Mouse (Mus musculus): ENCODE measurements around the gene Tmem235. TPM values are rescaled to one million over a fixed set of nuclear protein-coding genes. Genes with fewer than 3 reads are reported as not detected.

Tmem235 gene
- total RNA-seq, 2 experiments from 2014 or later, result not detected

- intact Hi-C loops (cut with DNase I), result no loop called here
- DNase-seq (ENCODE audit: low spot score), result no peak
Measured at GRCm38 (mm10) chr11:117888168-117888852, 27.8 kb downstream of the Tmem235 start.

DNA sequence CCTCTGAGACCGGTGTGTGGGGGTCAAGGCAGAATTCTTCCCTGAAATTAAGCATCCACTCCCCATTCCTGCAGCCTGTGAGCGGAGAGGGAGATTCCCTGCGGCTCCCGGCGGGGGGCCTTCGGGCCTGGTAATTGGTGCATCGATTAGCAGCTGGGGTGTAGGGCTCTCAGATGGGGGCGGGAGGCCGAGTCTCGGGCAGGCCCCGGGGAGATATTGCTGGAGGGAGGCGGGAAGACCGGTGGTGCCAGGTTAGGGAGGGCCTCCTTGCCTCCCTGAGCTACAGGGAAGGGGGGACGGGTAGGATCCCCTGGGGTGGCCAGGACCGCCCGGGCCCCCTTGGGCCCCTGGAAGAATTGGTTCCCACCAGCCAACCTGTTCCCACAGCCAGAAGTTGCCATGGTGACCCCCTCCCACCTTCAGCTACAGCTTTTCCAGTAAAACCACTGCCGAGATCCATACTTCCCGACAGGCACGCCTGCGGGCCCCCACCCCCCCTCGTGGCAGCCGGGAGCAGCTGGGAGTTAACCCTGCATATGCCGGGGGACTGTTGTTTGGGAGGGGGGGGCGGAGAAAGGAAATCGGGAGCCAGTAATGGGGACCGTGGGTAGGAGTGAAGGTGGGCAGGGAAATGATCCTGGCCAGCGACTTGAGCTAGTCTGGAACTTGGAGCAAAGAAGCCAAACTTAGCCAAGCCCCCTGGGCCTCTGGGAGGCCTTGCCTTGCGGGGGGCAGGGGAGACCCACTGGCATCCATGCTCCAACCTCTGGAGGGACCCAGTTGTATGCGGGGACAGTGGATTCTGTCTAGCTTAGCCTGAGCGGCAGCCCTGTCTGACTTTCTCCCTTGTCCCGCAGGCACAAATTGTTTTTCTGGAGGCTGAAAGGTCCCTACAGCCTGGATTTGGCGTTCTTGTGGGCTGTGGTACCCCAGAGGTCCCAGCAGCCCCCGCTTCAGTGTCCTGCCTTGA lies 28.6 kb downstream of the Tmem235 start:
- intact Hi-C loops (cut with DNase I), result no loop called here
- no peak for DNase-seq (ENCODE audit: low spot score)

- intact Hi-C loops (cut with DNase I), result no loop called here
- no peak for DNase-seq (ENCODE audit: low spot score)
Measured at GRCm38 (mm10) chr11:117889887-117890340, 29.4 kb downstream of the Tmem235 start.

DNA sequence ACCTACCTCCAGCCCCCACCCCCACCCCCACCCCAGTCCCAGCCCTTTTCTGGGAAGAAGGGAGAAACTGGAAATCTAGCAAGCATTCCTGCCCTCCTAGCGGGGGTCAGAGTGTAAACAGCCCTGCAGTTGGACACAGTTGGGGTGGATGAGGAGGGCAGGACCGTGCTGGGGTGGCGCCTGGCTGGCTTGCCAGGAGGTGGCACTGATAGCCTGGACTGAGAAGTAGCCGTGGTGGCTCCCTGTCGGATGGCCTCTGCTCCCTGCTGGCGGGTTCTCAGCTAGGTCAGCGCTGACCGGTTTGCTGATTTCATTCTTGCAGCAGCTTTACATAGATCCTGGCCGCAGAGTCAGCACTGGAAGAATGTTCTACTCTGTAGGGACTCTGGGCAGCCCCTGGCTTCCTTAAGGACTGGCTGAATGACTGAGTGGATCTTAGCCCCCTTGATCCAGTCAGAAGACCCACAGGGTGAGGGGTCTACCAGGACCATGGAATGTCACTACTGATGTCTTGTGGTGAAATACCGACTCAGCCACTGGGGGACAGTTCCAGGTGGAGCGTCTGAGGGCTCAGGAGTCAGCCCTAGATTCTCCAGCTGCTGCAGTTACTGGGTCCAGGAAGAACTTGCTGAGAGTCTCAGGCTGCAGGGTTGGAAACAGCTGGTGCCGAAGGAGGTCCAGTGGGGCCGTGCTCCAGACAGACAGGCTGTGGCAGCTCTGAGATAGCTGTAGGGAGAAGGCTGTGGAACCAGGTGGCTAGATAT lies 30.1 kb downstream of the Tmem235 start:
- no peak for DNase-seq (ENCODE audit: low spot score)
- intact Hi-C loops (cut with DNase I), result no loop called here

GRCm38 (mm10) chr11:117891581-117892175 lies 31.1 kb downstream of the Tmem235 start:
- DNase-seq (ENCODE audit: low spot score), result no peak

GRCm38 (mm10) chr11:117892199-117892598 lies 31.6 kb downstream of the Tmem235 start:
- DNase-seq (ENCODE audit: low spot score), result no peak
- intact Hi-C loops (cut with DNase I), result no loop called here

More at GRCm38 (mm10) chr11:117891581-117892175, 31.1 kb downstream of the Tmem235 start:
- intact Hi-C loops (cut with DNase I), result no loop called here

GRCm38 (mm10) chr11:117894676-117895075 lies 34.1 kb downstream of the Tmem235 start:
- no peak for DNase-seq (ENCODE audit: low spot score)
- intact Hi-C loops (cut with DNase I), result no loop called here

GRCm38 (mm10) chr11:117896533-117896932 lies 36.0 kb downstream of the Tmem235 start:
- intact Hi-C loops (cut with DNase I), result no loop called here
- no peak for DNase-seq (ENCODE audit: low spot score)

- intact Hi-C loops (cut with DNase I), result no loop called here
- DNase-seq (ENCODE audit: low spot score), result no peak
Measured at GRCm38 (mm10) chr11:117902282-117902681, 41.7 kb downstream of the Tmem235 start.

GRCm38 (mm10) chr11:117904442-117904841 lies 43.9 kb downstream of the Tmem235 start:
- intact Hi-C loops (cut with DNase I), result no loop called here
- no peak for DNase-seq (ENCODE audit: low spot score)

- intact Hi-C loops (cut with DNase I), result no loop called here
- no peak for DNase-seq (ENCODE audit: low spot score)
Measured at GRCm38 (mm10) chr11:117909337-117909736, 48.8 kb downstream of the Tmem235 start.

DNA sequence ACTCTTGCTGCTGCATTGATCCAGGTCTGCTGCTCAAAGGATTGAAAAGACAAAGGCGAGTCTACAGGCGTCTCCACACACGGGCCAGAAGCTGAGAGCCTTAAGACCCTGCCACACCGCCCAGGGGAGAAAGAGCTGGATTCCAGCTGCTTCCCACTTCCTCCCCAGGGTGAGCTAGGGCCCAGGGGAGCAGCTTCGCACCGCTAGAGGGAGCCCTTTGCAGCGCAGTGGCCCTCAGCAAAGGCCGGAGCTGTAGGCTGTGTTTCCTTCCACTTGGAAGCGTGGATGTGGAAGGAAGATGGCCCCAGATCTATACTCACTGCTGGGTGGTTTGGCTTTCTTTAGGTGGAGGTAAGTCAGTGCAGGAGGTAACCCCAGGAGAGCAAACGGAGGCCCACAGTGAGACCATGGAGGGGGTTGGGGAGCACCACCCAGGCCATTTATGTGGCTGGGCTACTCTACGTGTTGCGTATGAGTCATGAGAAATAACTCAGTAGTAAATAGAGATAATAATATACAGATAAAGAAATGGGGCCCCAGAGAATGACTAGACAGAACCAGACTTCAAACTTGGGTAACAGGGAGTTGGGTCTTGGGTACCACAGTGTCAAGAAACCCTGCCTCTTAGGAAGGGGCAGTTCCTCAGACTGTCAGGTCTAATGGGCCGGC lies 52.3 kb downstream of the Tmem235 start:
- DNase-seq (ENCODE audit: low spot score), result peak; percentile 62
- intact Hi-C loops (cut with DNase I), result loop anchor here (1.0 to 2.0 kb wide), 3 partner anchors 40 to 108 kb away; partner anchors contain the start of genes Socs3 and Tha1

DNA sequence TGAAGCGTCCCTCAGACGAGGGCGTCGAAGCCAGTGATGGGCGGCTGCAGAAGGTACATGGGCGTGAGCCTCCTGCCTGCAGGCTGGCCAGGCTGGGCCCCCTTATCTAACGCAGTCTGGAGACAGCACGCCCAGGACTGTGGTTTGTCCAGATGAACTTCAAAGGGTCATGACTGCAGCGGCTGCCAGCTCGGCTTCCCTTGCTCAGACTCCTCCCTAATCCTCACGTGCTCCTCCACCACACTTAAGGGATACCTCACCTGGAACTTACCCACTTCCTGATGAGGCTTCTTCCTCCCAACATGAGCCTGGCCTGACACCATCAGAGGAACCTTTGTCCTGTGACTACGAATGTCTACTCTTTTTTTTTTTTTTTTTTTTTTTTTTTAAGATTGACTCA lies 54.0 kb downstream of the Tmem235 start:
- intact Hi-C loops (cut with DNase I), result no loop called here
- no peak for DNase-seq (ENCODE audit: low spot score)

Other genes starting within 250 kb of the Tmem235 start
- 10 to 100 TPM; 25.7 to 33.4 TPM for gene Tnrc6c, start 206.5 kb upstream of the Tmem235 start, total RNA-seq (2021)
- 1 to 10 TPM; 2.9 to 3.4 TPM for gene Tmc8, start 78.7 kb upstream of the Tmem235 start, total RNA-seq (2021)
- gene Tmc6, start 78.6 kb upstream of the Tmem235 start, total RNA-seq (2021), result 10 to 100 TPM; 14.4 to 18.8 TPM
- not detected for gene 6030468B19Rik, start 63.1 kb upstream of the Tmem235 start, total RNA-seq (2021)
- gene Gm20708, start 51.1 kb upstream of the Tmem235 start, total RNA-seq (2021), result 1 to 10 TPM in 1 of 2 experiments, under 1 TPM in 1; 0.36 to 1.2 TPM
- 100 to 1,000 TPM; 109 to 113 TPM for gene Syngr2, start 51.1 kb upstream of the Tmem235 start, total RNA-seq (2021)
- gene Afmid, start 34.8 kb upstream of the Tmem235 start, total RNA-seq (2021), result 1 to 10 TPM; 4.3 to 5.6 TPM
- gene Tk1, start 34.7 kb upstream of the Tmem235 start, total RNA-seq (2021), result 1 to 10 TPM; 2.3 to 3.2 TPM
- 1 to 10 TPM in 1 of 2 experiments, under 1 TPM in 1; 0.73 to 1.3 TPM for gene Birc5, start 11.5 kb upstream of the Tmem235 start, total RNA-seq (2021)
- gene Tha1, start 12.7 kb downstream of the Tmem235 start, total RNA-seq (2021), result 1 to 10 TPM; 6.7 to 7.3 TPM
- gene Socs3, start 109.3 kb downstream of the Tmem235 start, total RNA-seq (2021), result 1 to 10 TPM; 5.2 to 6.3 TPM
- 10 to 100 TPM; 18.1 to 18.2 TPM for gene Pgs1, start 125.5 kb downstream of the Tmem235 start, total RNA-seq (2021)

All from heart, postnatal 25 days (tissue).